Mouse (Mus musculus): ENCODE results near the gene Gp2.

GRCm38 (mm10) chr7:119484154-119484553, 25.1 kb upstream of the Gp2 start:
- TF ChIP-seq CTCF (IDR thresholded peaks at IDR 0.05; ENCODE audit: low read depth) (no peak), EP300 (IDR thresholded peaks at IDR 0.05; ENCODE audit: low read depth) (no peak)

All from liver, postnatal 0 days (tissue).